Mouse (Mus musculus) adrenal gland, adult (tissue): ENCODE measurements at regions not wholly inside any gene's neighbourhood (a gene's known extent, or its start where the extent isn't known, plus 50 kb on each side); places are given as distances from the start of the nearest gene placed in this dataset.

Source experiments
- DNase-seq, 2 experiments: peaks; one replicate each; pipeline ENCODE4 v3.0.0; 2022 to 2023; ENCODE audit warnings: low spot score in 1 of 2; ENCODE audit not compliant: inconsistent age in 2 of 2

- DNase-seq = no peak
Observed at GRCm38 (mm10) chr3:60138319-60138718, 56.6 kb downstream of the Sucnr1 start.

GRCm38 (mm10) chr3:60159865-60160264 lies 78.2 kb downstream of the Sucnr1 start:
- DNase-seq = no peak

GRCm38 (mm10) chr3:60167633-60168032 lies 86.0 kb downstream of the Sucnr1 start:
- DNase-seq = peak in 1 of 2 experiments; percentile 42

GRCm38 (mm10) chr3:60168135-60168926 lies 86.7 kb downstream of the Sucnr1 start:
- no peak for DNase-seq

- DNase-seq = peak; percentile 18 to 66
Observed at GRCm38 (mm10) chr3:60169606-60170005, 87.9 kb downstream of the Sucnr1 start.

- DNase-seq = peak; percentile 57 to 82
Observed at GRCm38 (mm10) chr3:60184481-60184880, 102.8 kb downstream of the Sucnr1 start.

GRCm38 (mm10) chr3:60196031-60196430 lies 114.4 kb downstream of the Sucnr1 start:
- DNase-seq = no peak

GRCm38 (mm10) chr3:60207936-60208335 lies 126.3 kb downstream of the Sucnr1 start:
- no peak for DNase-seq

- DNase-seq = no peak
Observed at GRCm38 (mm10) chr3:60218938-60219337, 137.3 kb downstream of the Sucnr1 start.

GRCm38 (mm10) chr3:60240664-60241063 lies 159.0 kb downstream of the Sucnr1 start:
- DNase-seq = no peak

GRCm38 (mm10) chr3:60266666-60267415 lies 185.2 kb downstream of the Sucnr1 start:
- DNase-seq = no peak

GRCm38 (mm10) chr3:60267416-60268174 lies 185.9 kb downstream of the Sucnr1 start:
- no peak for DNase-seq

GRCm38 (mm10) chr3:60270463-60270862 lies 188.8 kb downstream of the Sucnr1 start:
- no peak for DNase-seq

GRCm38 (mm10) chr3:60273744-60274143 lies 192.1 kb downstream of the Sucnr1 start:
- no peak for DNase-seq

- no peak for DNase-seq
Observed at GRCm38 (mm10) chr3:60275249-60275838, 193.7 kb downstream of the Sucnr1 start.

- DNase-seq = no peak
Observed at GRCm38 (mm10) chr3:60277791-60278190, 194.8 kb upstream of the Mbnl1 start.

- DNase-seq = no peak
Observed at GRCm38 (mm10) chr3:60281229-60281628, 191.4 kb upstream of the Mbnl1 start.

- DNase-seq = no peak
Observed at GRCm38 (mm10) chr3:60281959-60282495, 190.6 kb upstream of the Mbnl1 start.

- DNase-seq = no peak
Observed at GRCm38 (mm10) chr3:60292142-60292541, 180.5 kb upstream of the Mbnl1 start.

- DNase-seq = no peak
Observed at GRCm38 (mm10) chr3:60292940-60293339, 179.7 kb upstream of the Mbnl1 start.

- no peak for DNase-seq
Observed at GRCm38 (mm10) chr3:60305399-60305798, 167.2 kb upstream of the Mbnl1 start.
